Mouse (Mus musculus): ENCODE measurements around the gene Erp44.

DNA sequence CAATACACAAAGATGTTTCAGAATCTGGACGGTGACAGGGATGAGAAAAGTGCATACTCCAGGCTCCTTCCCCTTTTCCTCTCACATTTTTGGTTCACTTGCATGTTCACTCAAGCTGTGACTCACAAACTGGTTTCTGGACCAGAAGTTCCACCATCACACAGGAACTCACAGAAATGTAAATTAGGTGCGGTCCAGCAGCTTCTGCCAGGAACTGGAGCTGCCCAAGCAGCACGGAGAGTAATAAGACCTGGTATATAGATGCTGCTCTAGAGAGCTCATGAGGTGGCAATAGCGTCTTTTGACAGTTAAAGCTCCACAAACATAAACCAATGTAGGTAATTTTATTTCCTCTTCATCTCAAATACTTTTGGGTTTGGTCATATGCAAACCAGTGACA lies 36.9 kb downstream of the Erp44 start:
- peak; percentile 42; the same call in 1 of the 2 replicates for TF ChIP-seq POLR2A (IDR thresholded peaks at IDR 0.05; ENCODE audit: low read depth, low read length)
- TF ChIP-seq KAT2A (IDR thresholded peaks at IDR 0.05; ENCODE audit: insufficient replicate concordance, low read length), result no peak
- TF ChIP-seq TCF12 (IDR thresholded peaks at IDR 0.05; ENCODE audit: low read depth, low read length), result peak; percentile 60; the same call in 1 of the 2 replicates
- TF ChIP-seq CHD2 (IDR thresholded peaks at IDR 0.05; ENCODE audit: low read length), result no peak
- no peak for TF ChIP-seq ZNF384 (IDR thresholded peaks at IDR 0.05; ENCODE audit: low read depth, low read length)
- TF ChIP-seq CTCF (conservative IDR thresholded peaks at IDR 0.05 in 1 of 2, IDR thresholded peaks at IDR 0.05 in 1 of 2; ENCODE audit: low read depth in 2 of 2, low read length in 2 of 2), result no peak
- TF ChIP-seq MXI1 (IDR thresholded peaks at IDR 0.05; ENCODE audit: low read depth, low read length), result peak; percentile 47; the same call in 1 of the 2 replicates
- no peak for TF ChIP-seq POLR2AphosphoS2 (IDR thresholded peaks at IDR 0.05; ENCODE audit: low read depth, low read length)
- TF ChIP-seq NRF1 (IDR thresholded peaks at IDR 0.05; ENCODE audit: low read depth, low read length), result no peak
- no peak for TF ChIP-seq SMC3 (IDR thresholded peaks at IDR 0.05; ENCODE audit: low read depth, low read length)
- peak; percentile 54; the same call in 1 of the 2 replicates for TF ChIP-seq EP300 (IDR thresholded peaks at IDR 0.05; ENCODE audit: low read length)
- no peak for TF ChIP-seq HCFC1 (IDR thresholded peaks at IDR 0.05; ENCODE audit: low read depth, low read length)
- TF ChIP-seq USF1 (IDR thresholded peaks at IDR 0.05; ENCODE audit: low read depth, low read length), result no peak
- TF ChIP-seq ZMIZ1 (IDR thresholded peaks at IDR 0.05; ENCODE audit: low read depth, low read length), result no peak

Data from CH12.LX (cell line).